Mouse (Mus musculus) ES-E14 (cell line): ENCODE measurements around the gene Riok2.

Experiments
- HCFC1 ChIP-seq: IDR thresholded peaks from 2 replicates; pipeline ENCODE4 v1.6.1; 2012; ENCODE audit warnings: low read length, inconsistent platforms, borderline replicate concordance; ENCODE audit not compliant: insufficient read depth
- MAFK ChIP-seq: IDR thresholded peaks from 2 replicates; pipeline ENCODE4 v1.6.1; 2014; ENCODE audit warnings: mild to moderate bottlenecking, low read depth, low read length, inconsistent platforms; ENCODE audit not compliant: insufficient read depth

DNA sequence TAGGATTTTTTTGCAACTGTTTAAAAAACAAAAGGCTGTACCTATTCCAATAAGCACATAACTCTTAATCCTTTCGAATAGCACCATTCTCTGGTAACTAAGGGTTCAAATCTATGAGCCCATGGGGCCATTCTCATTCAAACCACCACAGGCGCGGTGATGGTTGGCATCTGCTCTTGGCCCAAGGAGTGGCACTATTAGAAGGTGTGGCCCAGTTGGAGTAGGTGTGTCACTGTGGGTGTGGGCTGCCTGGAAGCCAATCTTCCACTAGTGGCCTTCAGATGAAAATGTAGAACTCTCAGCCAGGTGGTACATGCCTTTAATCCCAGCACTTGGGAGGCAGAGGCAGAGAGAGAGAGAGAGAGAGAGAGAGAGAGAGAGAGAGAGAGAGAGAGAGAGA lies 40.1 kb downstream of the Riok2 start:
- TF ChIP-seq HCFC1 = no peak
- no peak for TF ChIP-seq MAFK
